Mouse (Mus musculus) testis, adult 2 months (tissue): ENCODE data around the gene H2-D1.

Experiments
- CTCF ChIP-seq: fragments of 200-500 bp; IDR thresholded peaks from 2 replicates; pipeline ENCODE4 v1.5.1; 2012; ENCODE audit warnings: low read depth, mild to moderate bottlenecking, inconsistent platforms, low read length, moderate library complexity; ENCODE audit not compliant: control insufficient read depth, insufficient read depth, insufficient replicate concordance
- POLR2A ChIP-seq: fragments of 200-500 bp; IDR thresholded peaks from 2 replicates; pipeline ENCODE4 v1.6.1; 2012; ENCODE audit warnings: low read depth, mild to moderate bottlenecking, inconsistent platforms, low read length, moderate library complexity; ENCODE audit not compliant: control insufficient read depth

DNA sequence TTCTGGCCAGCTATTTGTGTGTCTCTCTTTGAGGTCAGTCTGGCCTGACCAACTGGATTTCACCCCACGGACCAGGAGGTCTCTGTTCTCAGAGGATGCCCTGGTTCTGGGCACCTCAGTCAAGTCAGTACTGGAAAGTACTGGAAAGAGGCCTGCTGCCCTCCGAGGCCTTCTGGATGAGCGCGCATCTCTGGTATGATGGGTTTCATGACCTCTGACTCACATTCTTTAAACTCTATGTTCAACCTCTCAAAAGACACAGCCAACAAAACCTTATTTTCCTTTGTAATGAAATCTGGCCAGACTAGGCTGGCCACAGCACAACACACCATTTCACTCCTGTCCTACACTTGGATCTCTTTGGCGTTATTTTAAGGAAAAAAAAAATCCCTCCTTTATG, 37.1 kb upstream of the H2-D1 start:
- TF ChIP-seq POLR2A, result no peak
- TF ChIP-seq CTCF, result no peak
